Mouse (Mus musculus): Measurements from ENCODE around the gene Greb1. TPM values are rescaled to one million over a fixed set of nuclear protein-coding genes. Genes with fewer than 3 reads are reported as not detected.

The Greb1 gene
- polyA plus RNA-seq, 1 experiment from 2014 or later: 0.80 TPM

DNA sequence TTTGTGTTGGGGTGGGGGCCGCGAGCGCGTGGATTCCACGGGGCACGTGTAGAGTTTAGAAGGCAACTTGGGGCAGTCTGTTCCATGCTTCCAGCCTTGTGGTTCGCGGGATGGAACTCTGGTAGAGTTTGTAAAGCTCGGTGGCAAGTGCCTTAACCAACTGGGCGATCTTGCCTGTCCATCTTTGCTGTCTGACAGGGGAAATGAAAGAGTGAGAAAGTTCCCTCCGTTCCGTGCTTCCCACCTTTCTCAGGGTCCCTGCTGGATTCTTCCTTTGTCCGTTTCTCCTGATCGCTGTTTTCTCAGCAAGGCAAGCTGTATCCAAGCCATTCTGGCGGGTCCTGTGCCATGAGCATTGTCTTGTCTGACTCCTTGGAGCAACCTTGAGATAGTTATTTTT lies 10.8 kb upstream of the Greb1 start:
- no peaks in the 10 kb centered on the region for H3K27me3 ChIP-seq (ENCODE audit: control insufficient read depth, insufficient read depth, low read length)
- H3K4me2 ChIP-seq (ENCODE audit: low read depth, low read length): peak overlapping the region; percentile 87
- H3K4me1 ChIP-seq (ENCODE audit: control insufficient read depth, insufficient read depth, low read length): peaks cover 9% of the 10 kb centered on the region
- H3K9me3 ChIP-seq (replicated peaks; ENCODE audit: control insufficient read depth, low read length): no peaks in the 10 kb centered on the region
- H3K36me3 ChIP-seq (ENCODE audit: control insufficient read depth, insufficient read depth, low read length): no peaks in the 10 kb centered on the region
- ATAC-seq (ENCODE audit: insufficient read depth, low FRiP score): peak; percentile 8; the same call in 1 of the 2 replicates
- no peak overlapping the region for H3K27ac ChIP-seq (ENCODE audit: low read length)
- peak overlapping the region; percentile 97 for H3K9ac ChIP-seq (ENCODE audit: low read length)
- WGBS: 2% methylated on average over 15 of the region's 15 CpGs
- H3K4me3 ChIP-seq (replicated peaks; ENCODE audit: low read length): peak overlapping the region; percentile 82

DNA sequence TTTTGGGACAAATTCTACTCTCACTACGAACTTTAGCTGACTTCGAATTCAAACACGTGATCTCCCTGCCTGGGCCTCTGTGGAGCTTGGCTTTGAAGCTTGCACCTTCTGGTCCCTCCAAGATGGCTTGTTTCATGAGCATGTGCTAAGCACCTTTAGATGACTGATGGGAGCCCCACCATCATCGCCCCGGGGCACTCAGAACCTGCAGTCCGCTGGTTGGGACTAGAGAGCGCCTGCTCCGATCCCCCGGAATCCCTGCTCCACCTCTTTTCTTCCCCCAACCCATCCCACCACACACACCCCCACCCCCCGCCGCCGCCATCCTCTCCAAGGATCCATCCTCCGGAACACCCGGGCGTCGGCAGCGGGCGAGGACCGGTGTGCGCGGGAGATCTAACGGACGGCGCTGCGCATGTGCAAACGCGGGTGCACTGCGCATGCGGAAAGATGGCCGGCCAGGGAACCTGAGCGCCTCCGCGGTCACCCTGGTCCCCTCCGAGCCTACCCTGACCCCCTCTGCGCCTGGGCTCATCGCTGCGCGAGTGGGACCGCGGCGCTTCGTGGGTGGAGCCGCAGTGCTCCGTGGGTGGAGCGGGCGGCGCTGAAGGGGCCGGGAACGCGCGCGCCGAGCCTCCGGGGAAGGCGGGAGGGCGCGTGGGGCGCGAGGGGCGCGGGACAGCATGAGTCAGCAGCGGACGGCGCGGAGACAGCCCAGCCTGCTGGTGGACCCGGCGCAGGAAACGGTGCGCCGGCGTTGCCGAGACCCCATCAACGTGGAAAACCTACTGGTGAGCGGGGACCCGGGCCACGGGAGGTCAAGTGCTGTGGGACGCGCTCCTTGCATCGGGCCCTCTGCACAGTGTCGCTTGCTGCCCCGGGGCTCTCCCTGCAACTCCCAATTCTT lies 10.1 kb upstream of the Greb1 start, which contains the start of gene E2f6:
E2f6 (plus strand) TSS at position 439 of the 907 bp plus-strand sequence.
- WGBS: 6% methylated on average over 81 of the region's 81 CpGs
- peaks cover 9% of the 10 kb centered on the region for H3K4me1 ChIP-seq (ENCODE audit: control insufficient read depth, insufficient read depth, low read length)
- H3K36me3 ChIP-seq (ENCODE audit: control insufficient read depth, insufficient read depth, low read length): no peaks in the 10 kb centered on the region
- H3K4me3 ChIP-seq (replicated peaks; ENCODE audit: low read length): peak within 1 kb of the TSS; percentile 82
- H3K27ac ChIP-seq (ENCODE audit: low read length): peak within 1 kb of the TSS; percentile 63
- H3K4me2 ChIP-seq (ENCODE audit: low read depth, low read length): peak within 1 kb of the TSS; percentile 87
- peak; percentile 86 for ATAC-seq (ENCODE audit: insufficient read depth, low FRiP score)
- no peaks in the 10 kb centered on the region for H3K9me3 ChIP-seq (replicated peaks; ENCODE audit: control insufficient read depth, low read length)
- no peaks in the 10 kb centered on the region for H3K27me3 ChIP-seq (ENCODE audit: control insufficient read depth, insufficient read depth, low read length)
- H3K9ac ChIP-seq (ENCODE audit: low read length): peak within 1 kb of the TSS; percentile 97

DNA sequence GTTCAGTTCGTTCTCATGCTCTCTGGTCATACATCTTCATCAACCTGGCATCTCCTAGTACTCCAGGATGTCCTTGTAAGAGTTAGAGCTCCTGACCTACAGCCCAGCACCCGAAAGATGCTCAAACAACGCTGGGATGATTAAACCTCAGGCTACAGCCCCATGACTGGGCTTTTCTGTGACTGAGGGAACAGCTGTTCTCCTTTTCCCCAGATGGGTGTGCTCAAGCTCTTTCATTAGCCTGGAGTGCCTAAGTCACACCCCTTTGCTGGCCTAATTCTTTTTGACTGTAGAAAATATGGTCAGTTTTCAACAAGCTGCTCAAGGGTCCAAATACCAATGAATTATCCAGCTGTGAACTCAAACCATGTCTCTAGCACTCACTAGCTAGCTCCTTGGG lies 7.4 kb upstream of the Greb1 start:
- peak; percentile 35; the same call in 1 of the 2 replicates for ATAC-seq (ENCODE audit: insufficient read depth, low FRiP score)
- whole genome bisulfite sequencing: 30% methylated on average over 3 of the region's 3 CpGs

GRCm38 (mm10) chr12:16805511-16805910 lies 4.8 kb upstream of the Greb1 start:
- WGBS: 4% methylated on average over 5 of the region's 5 CpGs
- Histone ChIP-seq H3K4me1 (ENCODE audit: control insufficient read depth, insufficient read depth, low read length) (no peaks in the 10 kb centered on the region), H3K9me3 (replicated peaks; ENCODE audit: control insufficient read depth, low read length) (no peaks in the 10 kb centered on the region), H3K27ac (ENCODE audit: low read length) (no peak overlapping the region), H3K36me3 (ENCODE audit: control insufficient read depth, insufficient read depth, low read length) (no peaks in the 10 kb centered on the region), H3K9ac (ENCODE audit: low read length) (no peak overlapping the region), H3K4me3 (replicated peaks; ENCODE audit: low read length) (no peak overlapping the region), H3K4me2 (ENCODE audit: low read depth, low read length) (no peak overlapping the region), H3K27me3 (ENCODE audit: control insufficient read depth, insufficient read depth, low read length) (no peaks in the 10 kb centered on the region)
- ATAC-seq (ENCODE audit: insufficient read depth, low FRiP score): peak; percentile 48; the same call in 1 of the 2 replicates

More for the DNA sequence above, 7.4 kb upstream of the Greb1 start:
- Histone ChIP-seq H3K4me2 (ENCODE audit: low read depth, low read length) (no peak overlapping the region), H3K27me3 (ENCODE audit: control insufficient read depth, insufficient read depth, low read length) (no peaks in the 10 kb centered on the region), H3K4me1 (ENCODE audit: control insufficient read depth, insufficient read depth, low read length) (peaks cover 9% of the 10 kb centered on the region), H3K27ac (ENCODE audit: low read length) (no peak overlapping the region), H3K9ac (ENCODE audit: low read length) (no peak overlapping the region), H3K36me3 (ENCODE audit: control insufficient read depth, insufficient read depth, low read length) (no peaks in the 10 kb centered on the region), H3K9me3 (replicated peaks; ENCODE audit: control insufficient read depth, low read length) (no peaks in the 10 kb centered on the region), H3K4me3 (replicated peaks; ENCODE audit: low read length) (no peak overlapping the region)

DNA sequence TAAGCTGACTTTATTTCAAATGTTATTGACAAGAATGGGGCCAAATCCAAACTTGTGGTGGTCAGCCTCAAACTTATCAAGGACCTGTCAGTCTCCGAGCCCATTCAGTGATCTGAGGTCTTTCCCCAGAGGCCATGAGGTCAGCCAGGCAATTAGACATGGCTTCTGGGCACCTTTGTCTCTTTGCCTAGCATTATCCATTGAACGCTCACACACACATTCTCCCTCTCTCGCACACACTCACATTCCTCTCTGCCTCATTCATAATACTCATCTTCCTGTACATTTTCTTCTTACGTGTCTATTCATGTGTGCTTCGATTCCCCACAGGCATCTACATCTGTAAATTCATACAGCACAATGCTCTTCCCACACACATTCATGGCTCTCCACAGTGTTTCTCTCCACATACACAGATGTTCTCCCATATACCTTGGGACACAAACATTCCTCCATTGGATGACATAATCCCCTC lies 3.3 kb upstream of the Greb1 start:
- H3K4me1 ChIP-seq (ENCODE audit: control insufficient read depth, insufficient read depth, low read length): 0 out of 2 replicates have a peak, but pooled peaks cover 5% of the 10 kb centered on the region
- no peak overlapping the region for H3K9ac ChIP-seq (ENCODE audit: low read length)
- H3K27me3 ChIP-seq (ENCODE audit: control insufficient read depth, insufficient read depth, low read length): no peaks in the 10 kb centered on the region
- H3K27ac ChIP-seq (ENCODE audit: low read length): no peak overlapping the region
- ATAC-seq (ENCODE audit: insufficient read depth, low FRiP score): no peak
- H3K9me3 ChIP-seq (replicated peaks; ENCODE audit: control insufficient read depth, low read length): no peaks in the 10 kb centered on the region
- 68% methylated on average over 5 of the region's 5 CpGs for WGBS
- no peak overlapping the region for H3K4me3 ChIP-seq (replicated peaks; ENCODE audit: low read length)
- no peak overlapping the region for H3K4me2 ChIP-seq (ENCODE audit: low read depth, low read length)
- no peaks in the 10 kb centered on the region for H3K36me3 ChIP-seq (ENCODE audit: control insufficient read depth, insufficient read depth, low read length)

GRCm38 (mm10) chr12:16803237-16803955 lies 2.7 kb upstream of the Greb1 start:
- H3K9me3 ChIP-seq (replicated peaks; ENCODE audit: control insufficient read depth, low read length): no peaks in the 10 kb centered on the region
- H3K4me3 ChIP-seq (replicated peaks; ENCODE audit: low read length): no peak overlapping the region
- no peaks in the 10 kb centered on the region for H3K36me3 ChIP-seq (ENCODE audit: control insufficient read depth, insufficient read depth, low read length)
- H3K9ac ChIP-seq (ENCODE audit: low read length): no peak overlapping the region
- no peak overlapping the region for H3K27ac ChIP-seq (ENCODE audit: low read length)
- no peaks in the 10 kb centered on the region for H3K27me3 ChIP-seq (ENCODE audit: control insufficient read depth, insufficient read depth, low read length)
- H3K4me1 ChIP-seq (ENCODE audit: control insufficient read depth, insufficient read depth, low read length): 0 out of 2 replicates have a peak, but pooled peaks cover 5% of the 10 kb centered on the region
- no peak for ATAC-seq (ENCODE audit: insufficient read depth, low FRiP score)
- WGBS: 37% methylated on average over 5 of the region's 5 CpGs
- H3K4me2 ChIP-seq (ENCODE audit: low read depth, low read length): no peak overlapping the region

GRCm38 (mm10) chr12:16800959-16801315 lies 251 bp upstream of the Greb1 start:
- ATAC-seq (ENCODE audit: insufficient read depth, low FRiP score): no peak; the same call in 1 of the 2 replicates

DNA sequence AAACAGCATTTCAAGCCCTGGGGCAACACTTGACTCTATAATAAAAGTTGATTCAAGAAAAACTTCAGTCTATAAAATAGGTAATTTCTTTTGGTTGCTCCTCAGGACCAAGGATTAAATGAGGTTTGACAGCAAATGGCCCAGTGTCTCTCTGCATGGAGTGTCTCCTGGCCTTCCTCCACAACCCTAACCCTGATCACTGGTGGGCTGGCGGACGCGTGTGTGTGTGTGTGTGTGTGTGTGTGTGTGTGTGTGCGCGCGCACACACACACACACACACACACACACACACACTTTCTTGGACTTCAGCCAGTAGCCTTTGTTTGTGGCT lies 793 bp downstream of the Greb1 start:
- H3K27me3 ChIP-seq (ENCODE audit: control insufficient read depth, insufficient read depth, low read length): no peaks in the 10 kb centered on the region
- H3K9ac ChIP-seq (ENCODE audit: low read length): peak overlapping the region; percentile 72; the same call in 1 of the 2 replicates
- 12% methylated on average over 6 of the region's 6 CpGs for WGBS
- H3K4me3 ChIP-seq (replicated peaks; ENCODE audit: low read length): peak overlapping the region; percentile 61
- H3K36me3 ChIP-seq (ENCODE audit: control insufficient read depth, insufficient read depth, low read length): no peaks in the 10 kb centered on the region
- 0 out of 2 replicates have a peak, but pooled peaks cover 5% of the 10 kb centered on the region for H3K4me1 ChIP-seq (ENCODE audit: control insufficient read depth, insufficient read depth, low read length)
- ATAC-seq (ENCODE audit: insufficient read depth, low FRiP score): 0 out of 2 replicates have a peak, but pooled peaks have one; percentile 41
- no peak overlapping the region for H3K27ac ChIP-seq (ENCODE audit: low read length)
- H3K9me3 ChIP-seq (replicated peaks; ENCODE audit: control insufficient read depth, low read length): no peaks in the 10 kb centered on the region
- peak overlapping the region; percentile 100 for H3K4me2 ChIP-seq (ENCODE audit: low read depth, low read length)

More at GRCm38 (mm10) chr12:16800959-16801315, 251 bp upstream of the Greb1 start:
- Histone ChIP-seq H3K4me1 (ENCODE audit: control insufficient read depth, insufficient read depth, low read length) (0 out of 2 replicates have a peak, but pooled peaks cover 5% of the 10 kb centered on the region), H3K27me3 (ENCODE audit: control insufficient read depth, insufficient read depth, low read length) (no peaks in the 10 kb centered on the region), H3K36me3 (ENCODE audit: control insufficient read depth, insufficient read depth, low read length) (no peaks in the 10 kb centered on the region), H3K9me3 (replicated peaks; ENCODE audit: control insufficient read depth, low read length) (no peaks in the 10 kb centered on the region), H3K27ac (ENCODE audit: low read length) (no peak overlapping the region), H3K4me3 (replicated peaks; ENCODE audit: low read length) (peak overlapping the region; percentile 61), H3K9ac (ENCODE audit: low read length) (peak overlapping the region; percentile 72), H3K4me2 (ENCODE audit: low read depth, low read length) (peak overlapping the region; percentile 100)
- WGBS: 1% methylated on average over 12 of the region's 12 CpGs

Data from stomach, embryonic 16.5 days (tissue).